Mouse (Mus musculus) stomach, embryonic 15.5 days (tissue): ENCODE results near the gene Disc1. TPM values are rescaled to one million over a fixed set of nuclear protein-coding genes. Genes with fewer than 3 reads are reported as not detected.

Experiments
- ATAC-seq: fragments of 200-750 bp; cut with Nextera tagmentation; 2 replicates; pipeline ENCODE4 v1.8.0; 2017; ENCODE audit warnings: low read depth, moderate number of reproducible peaks, moderate TSS enrichment; ENCODE audit not compliant: insufficient read depth, low FRiP score
- H3K27ac ChIP-seq: fragments of 300-500 bp; sonication (generic); 2 replicates; pipeline ENCODE4 v1.5.1; 2015; ENCODE audit warnings: mild to moderate bottlenecking, inconsistent platforms
- H3K27me3 ChIP-seq: fragments of 300-500 bp; sonication (generic); replicated peaks from 2 replicates; pipeline ENCODE4 v1.6.1; 2015; ENCODE audit warnings: inconsistent platforms
- H3K36me3 ChIP-seq: fragments of 300-500 bp; sonication (generic); 2 replicates; pipeline ENCODE4 v1.6.1; 2015; ENCODE audit warnings: inconsistent platforms
- H3K4me1 ChIP-seq: fragments of 300-500 bp; sonication (generic); 2 replicates; pipeline ENCODE4 v1.6.1; 2015; ENCODE audit warnings: inconsistent platforms
- H3K4me2 ChIP-seq: fragments of 300-500 bp; sonication (generic); 2 replicates; pipeline ENCODE4 v1.6.1; 2015; ENCODE audit warnings: mild to moderate bottlenecking, inconsistent platforms
- H3K4me3 ChIP-seq: fragments of 300-500 bp; sonication (generic); replicated peaks from 2 replicates; pipeline ENCODE4 v1.5.1; 2015; ENCODE audit warnings: inconsistent platforms
- H3K9ac ChIP-seq: fragments of 300-500 bp; sonication (generic); 2 replicates; pipeline ENCODE4 v1.6.1; 2015; ENCODE audit warnings: inconsistent platforms
- H3K9me3 ChIP-seq: fragments of 300-500 bp; sonication (generic); 2 replicates; pipeline ENCODE4 v1.6.1; 2016; ENCODE audit warnings: inconsistent platforms
- WGBS: fragments of 180-500 bp; shearing (Covaris S2); methylation state at CpG from one replicate; pipeline ENCODE4 v1.1.7; 2015; 5-methylcytosine and 5-hydroxymethylcytosine counted together
- polyA plus RNA-seq: library from polyadenylated mRNA; unstranded; fragments of >200 nt; fragmentation: Nextera tagmentation; extraction: Ambion mirVana; gene quantifications from 2 replicates; pipeline ENCODE4 v1.2.1, GENCODE M21; 2015

Gene Disc1
- polyA plus RNA-seq, 1 experiment from 2014 or later = 1.7 TPM

- Histone ChIP-seq H3K9ac (no peak overlapping the region), H3K4me2 (no peak overlapping the region), H3K9me3 (no peaks in the 10 kb centered on the region), H3K4me3 (no peak overlapping the region), H3K36me3 (no peaks in the 10 kb centered on the region), H3K27me3 (no peaks in the 10 kb centered on the region), H3K27ac (no peak overlapping the region), H3K4me1 (no peaks in the 10 kb centered on the region)
- 75% methylated on average over 3 of the region's 3 CpGs for WGBS
- ATAC-seq = no peak
Measured at GRCm38 (mm10) chr8:125097140-125097539, 43.1 kb downstream of the Disc1 start.

DNA sequence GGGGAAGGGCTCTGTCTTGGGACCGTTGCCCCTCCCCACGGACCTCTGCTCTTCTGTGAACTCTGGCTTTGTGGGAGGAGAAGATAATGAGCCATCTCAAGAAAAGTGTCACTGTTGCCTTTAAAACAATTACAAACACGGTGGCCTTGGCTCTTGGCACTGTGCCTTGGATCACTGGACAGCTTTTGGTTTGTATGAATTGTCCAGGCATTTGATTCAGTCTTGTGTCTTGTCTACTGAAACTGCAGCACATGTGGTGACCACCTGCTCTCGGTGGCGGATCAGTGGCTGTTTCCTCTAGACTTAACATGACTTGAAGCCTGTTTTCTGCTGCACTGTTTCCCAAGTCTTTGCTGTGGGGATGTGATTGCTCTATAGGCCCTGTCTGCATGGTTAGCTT is 44.1 kb downstream of the Disc1 start:
- Histone ChIP-seq H3K36me3 (no peaks in the 10 kb centered on the region), H3K27ac (no peak overlapping the region), H3K4me3 (no peak overlapping the region), H3K9me3 (no peaks in the 10 kb centered on the region), H3K4me2 (no peak overlapping the region), H3K27me3 (no peaks in the 10 kb centered on the region), H3K4me1 (no peaks in the 10 kb centered on the region), H3K9ac (no peak overlapping the region)
- ATAC-seq = no peak
- 61% methylated on average over 5 of the region's 5 CpGs for WGBS

DNA sequence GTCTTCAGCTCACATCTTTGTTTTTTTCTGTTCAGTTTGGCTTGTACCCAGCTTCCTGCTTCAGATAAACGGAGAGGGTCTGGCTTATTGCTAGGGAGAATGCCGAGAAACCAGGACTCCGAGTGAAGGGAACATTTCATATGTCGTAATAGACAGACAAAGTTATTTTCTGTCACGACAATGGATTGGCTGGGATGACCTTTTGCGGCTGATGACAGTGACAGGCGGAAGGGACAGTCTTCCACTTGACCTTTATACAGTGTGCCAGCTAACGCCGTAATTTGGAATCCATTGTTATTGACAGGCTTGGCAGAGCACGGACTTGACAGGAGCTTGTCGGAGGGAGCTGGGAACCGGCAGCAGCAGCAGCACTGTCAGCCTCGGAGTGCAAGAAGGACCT is 48.3 kb downstream of the Disc1 start:
- ATAC-seq = no peak
- Histone ChIP-seq H3K36me3 (no peaks in the 10 kb centered on the region), H3K27me3 (no peaks in the 10 kb centered on the region), H3K9me3 (no peaks in the 10 kb centered on the region), H3K9ac (no peak overlapping the region), H3K4me3 (no peak overlapping the region), H3K4me1 (no peaks in the 10 kb centered on the region), H3K4me2 (no peak overlapping the region), H3K27ac (no peak overlapping the region)
- WGBS = 59% methylated on average over 13 of the region's 13 CpGs

- 68% methylated on average over 9 of the region's 9 CpGs for WGBS
- Histone ChIP-seq H3K27ac (no peak overlapping the region), H3K36me3 (no peaks in the 10 kb centered on the region), H3K9me3 (no peaks in the 10 kb centered on the region), H3K4me2 (no peak overlapping the region), H3K4me1 (no peaks in the 10 kb centered on the region), H3K27me3 (no peaks in the 10 kb centered on the region), H3K9ac (no peak overlapping the region), H3K4me3 (no peak overlapping the region)
- ATAC-seq = no peak
Measured at GRCm38 (mm10) chr8:125113171-125113570, 59.2 kb downstream of the Disc1 start.

DNA sequence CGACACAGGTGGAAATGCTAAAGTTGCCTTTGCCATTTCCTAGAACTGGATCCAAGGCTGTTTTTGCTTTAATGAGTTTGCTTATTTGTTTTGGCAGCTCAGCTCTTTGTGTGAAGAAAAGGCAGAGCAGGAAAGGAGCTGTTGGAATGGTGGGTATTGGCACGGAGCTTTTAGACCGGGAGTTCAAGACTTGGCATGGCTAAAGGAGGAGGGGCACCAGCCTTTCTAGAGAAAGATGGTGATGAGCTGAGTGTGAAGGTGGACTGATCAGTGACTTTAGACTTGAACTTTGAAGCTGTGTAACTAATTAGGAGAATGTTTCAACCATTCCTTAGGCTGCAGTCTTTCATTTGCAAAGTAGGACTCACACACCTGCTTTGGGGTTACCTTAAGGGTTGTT is 59.8 kb downstream of the Disc1 start:
- 86% methylated on average over 3 of the region's 3 CpGs for WGBS
- no peaks in the 10 kb centered on the region for H3K27me3 ChIP-seq
- no peak overlapping the region for H3K9ac ChIP-seq
- no peak overlapping the region for H3K27ac ChIP-seq
- H3K9me3 ChIP-seq = no peaks in the 10 kb centered on the region
- no peak for ATAC-seq
- no peaks in the 10 kb centered on the region for H3K36me3 ChIP-seq
- no peak overlapping the region for H3K4me2 ChIP-seq
- H3K4me1 ChIP-seq = no peaks in the 10 kb centered on the region
- no peak overlapping the region for H3K4me3 ChIP-seq

DNA sequence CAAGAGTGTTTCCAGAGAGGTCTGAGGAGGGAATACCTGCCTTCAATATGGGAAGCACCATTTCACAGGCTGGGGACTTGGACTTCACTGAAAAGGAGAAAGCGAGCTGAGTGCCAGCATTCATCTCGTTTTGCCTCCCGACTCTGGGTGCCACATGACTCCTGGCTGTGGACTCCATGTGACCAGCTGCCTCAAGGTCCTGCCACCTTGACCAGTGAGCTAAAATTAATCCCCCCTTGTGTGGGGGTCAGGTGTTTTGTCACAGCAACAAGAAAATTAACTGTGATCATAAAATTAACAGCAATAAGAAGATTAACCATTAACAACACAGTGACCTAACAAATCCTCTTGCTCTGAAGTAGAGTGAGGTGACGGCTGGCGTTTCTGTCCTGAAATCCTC is 61.3 kb downstream of the Disc1 start:
- Histone ChIP-seq H3K27me3 (no peaks in the 10 kb centered on the region), H3K36me3 (no peaks in the 10 kb centered on the region), H3K4me2 (no peak overlapping the region), H3K4me3 (no peak overlapping the region), H3K27ac (no peak overlapping the region), H3K4me1 (no peaks in the 10 kb centered on the region), H3K9me3 (no peaks in the 10 kb centered on the region), H3K9ac (no peak overlapping the region)
- ATAC-seq = no peak
- WGBS = 78% methylated on average over 5 of the region's 5 CpGs

- H3K27ac ChIP-seq = no peak overlapping the region
- H3K27me3 ChIP-seq = no peaks in the 10 kb centered on the region
- no peak overlapping the region for H3K4me2 ChIP-seq
- WGBS = 16% methylated on average over 2 of the region's 2 CpGs
- no peak overlapping the region for H3K9ac ChIP-seq
- no peaks in the 10 kb centered on the region for H3K4me1 ChIP-seq
- no peak overlapping the region for H3K4me3 ChIP-seq
- H3K36me3 ChIP-seq = no peaks in the 10 kb centered on the region
- H3K9me3 ChIP-seq = no peaks in the 10 kb centered on the region
- no peak for ATAC-seq
Measured at GRCm38 (mm10) chr8:125116616-125117015, 62.6 kb downstream of the Disc1 start.

- Histone ChIP-seq H3K4me2 (no peak overlapping the region), H3K4me1 (no peaks in the 10 kb centered on the region; the same call in 1 of the 2 replicates), H3K36me3 (no peaks in the 10 kb centered on the region), H3K9ac (no peak overlapping the region), H3K4me3 (no peak overlapping the region), H3K27me3 (no peaks in the 10 kb centered on the region), H3K27ac (no peak overlapping the region), H3K9me3 (no peaks in the 10 kb centered on the region)
- ATAC-seq = no peak
- 79% methylated on average over 4 of the region's 4 CpGs for WGBS
Measured at GRCm38 (mm10) chr8:125126482-125126881, 72.5 kb downstream of the Disc1 start.

DNA sequence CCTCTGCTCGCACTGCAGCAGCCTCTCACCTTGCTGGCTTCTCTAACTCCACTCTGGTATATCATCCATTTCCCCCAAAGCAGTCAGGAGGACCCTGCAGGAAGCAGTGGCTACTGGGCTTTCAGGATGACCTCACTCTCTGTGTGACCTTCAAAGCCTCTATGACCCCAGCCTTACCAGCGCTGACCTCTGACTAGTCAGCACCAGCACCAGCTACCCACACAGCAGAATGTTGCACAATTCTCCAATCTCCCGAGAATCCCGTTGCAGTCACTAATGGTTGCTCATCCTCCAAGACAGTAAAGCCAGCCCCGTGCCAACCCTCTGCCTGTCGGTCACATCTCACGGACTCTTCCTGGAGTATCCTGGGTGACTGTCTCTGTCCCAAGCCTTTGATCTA is 73.6 kb downstream of the Disc1 start:
- Histone ChIP-seq H3K9ac (no peak overlapping the region), H3K9me3 (no peaks in the 10 kb centered on the region), H3K27ac (no peak overlapping the region), H3K4me2 (no peak overlapping the region), H3K4me1 (no peaks in the 10 kb centered on the region; the same call in 1 of the 2 replicates), H3K4me3 (no peak overlapping the region), H3K36me3 (no peaks in the 10 kb centered on the region), H3K27me3 (no peaks in the 10 kb centered on the region)
- WGBS = 81% methylated on average over 7 of the region's 7 CpGs
- no peak for ATAC-seq

- no peak overlapping the region for H3K4me2 ChIP-seq
- no peak overlapping the region for H3K27ac ChIP-seq
- ATAC-seq = no peak
- H3K9me3 ChIP-seq = no peaks in the 10 kb centered on the region
- H3K27me3 ChIP-seq = no peaks in the 10 kb centered on the region
- H3K4me1 ChIP-seq = no peaks in the 10 kb centered on the region; the same call in 1 of the 2 replicates
- no peak overlapping the region for H3K4me3 ChIP-seq
- H3K9ac ChIP-seq = no peak overlapping the region
- H3K36me3 ChIP-seq = no peaks in the 10 kb centered on the region
- 23% methylated on average over 6 of the region's 6 CpGs for WGBS
Measured at GRCm38 (mm10) chr8:125128305-125128704, 74.3 kb downstream of the Disc1 start.

- no peak overlapping the region for H3K9ac ChIP-seq
- H3K9me3 ChIP-seq = no peaks in the 10 kb centered on the region
- no peak overlapping the region for H3K4me2 ChIP-seq
- no peak for ATAC-seq
- H3K36me3 ChIP-seq = no peaks in the 10 kb centered on the region
- no peaks in the 10 kb centered on the region for H3K27me3 ChIP-seq
- H3K4me1 ChIP-seq = no peaks in the 10 kb centered on the region; the same call in 1 of the 2 replicates
- H3K27ac ChIP-seq = no peak overlapping the region
- no peak overlapping the region for H3K4me3 ChIP-seq
- WGBS = 77% methylated on average over 6 of the region's 6 CpGs
Measured at GRCm38 (mm10) chr8:125130835-125131234, 76.8 kb downstream of the Disc1 start.

DNA sequence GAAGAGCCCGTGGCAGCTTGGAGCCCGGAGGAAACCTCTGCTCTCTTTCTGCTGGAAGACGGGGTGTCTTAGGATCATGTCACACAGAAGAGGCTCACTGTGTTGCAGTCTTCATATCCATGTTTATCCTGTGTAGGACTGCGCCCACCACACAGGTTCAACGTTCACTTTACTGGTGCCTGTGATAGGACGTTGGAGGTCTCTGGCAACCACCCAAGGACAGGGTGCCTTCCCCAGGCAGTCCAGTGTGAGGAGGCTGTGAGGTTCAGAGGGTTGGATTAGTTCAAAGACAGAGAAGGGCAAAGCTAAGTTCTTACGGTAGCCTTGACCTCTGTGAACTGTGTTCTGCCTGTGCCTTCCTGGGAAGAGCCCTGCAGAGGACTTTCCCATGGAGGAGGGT is 77.3 kb downstream of the Disc1 start:
- H3K4me2 ChIP-seq = no peak overlapping the region
- WGBS = 71% methylated on average over 7 of the region's 7 CpGs

DNA sequence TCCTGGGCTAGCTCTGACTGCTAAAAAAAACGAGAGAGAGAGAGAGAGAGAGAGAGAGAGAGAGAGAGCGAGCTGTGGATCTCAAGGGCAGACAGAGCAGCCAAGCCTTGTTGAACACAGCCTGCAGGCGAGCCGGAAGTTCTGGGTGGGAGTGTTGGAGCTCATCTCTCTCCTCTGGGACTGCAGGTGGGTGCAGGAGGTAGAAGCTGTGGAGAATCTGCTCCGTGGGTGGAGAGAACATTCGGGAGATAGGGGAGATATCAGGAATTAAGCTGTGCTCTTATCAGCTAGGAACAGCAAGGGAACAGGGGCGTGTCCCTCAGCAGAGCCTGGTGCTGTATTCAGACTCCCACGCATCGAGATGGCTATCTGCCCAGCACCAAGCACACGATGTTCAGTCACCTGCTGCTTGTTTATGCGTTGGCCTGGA is 79.7 kb downstream of the Disc1 start:
- no peak overlapping the region for H3K9ac ChIP-seq
- H3K36me3 ChIP-seq = no peaks in the 10 kb centered on the region
- no peaks in the 10 kb centered on the region for H3K27me3 ChIP-seq
- no peaks in the 10 kb centered on the region for H3K9me3 ChIP-seq
- no peak for ATAC-seq
- H3K4me3 ChIP-seq = no peak overlapping the region
- no peak overlapping the region for H3K4me2 ChIP-seq
- WGBS = 42% methylated on average over 11 of the region's 11 CpGs
- H3K4me1 ChIP-seq = no peaks in the 10 kb centered on the region
- no peak overlapping the region for H3K27ac ChIP-seq

More for the DNA sequence above, 77.3 kb downstream of the Disc1 start:
- H3K4me1 ChIP-seq = no peaks in the 10 kb centered on the region; the same call in 1 of the 2 replicates
- ATAC-seq = no peak
- no peaks in the 10 kb centered on the region for H3K36me3 ChIP-seq
- no peak overlapping the region for H3K9ac ChIP-seq
- H3K4me3 ChIP-seq = no peak overlapping the region
- H3K9me3 ChIP-seq = no peaks in the 10 kb centered on the region
- no peak overlapping the region for H3K27ac ChIP-seq
- no peaks in the 10 kb centered on the region for H3K27me3 ChIP-seq
